Mouse (Mus musculus) E14TG2a.4 (cell line): Measurements from ENCODE around the gene Mia.

Experiments
- H3K27me3 ChIP-seq: 2 replicates; pipeline ENCODE4 v1.6.1; 2014; ENCODE audit warnings: low read length, control low read depth; ENCODE audit not compliant: insufficient read depth
- H3K36me3 ChIP-seq: 2 replicates; pipeline ENCODE4 v1.6.1; 2014; ENCODE audit warnings: low read length, control low read depth; ENCODE audit not compliant: insufficient read depth
- H3K4me1 ChIP-seq: replicated peaks from 2 replicates; pipeline ENCODE4 v1.6.1; 2014; ENCODE audit warnings: low read depth, low read length, control low read depth
- H3K4me3 ChIP-seq: replicated peaks from 2 replicates; pipeline ENCODE4 v1.5.1; 2014; ENCODE audit warnings: mild to moderate bottlenecking, low read length
- H3K9me3 ChIP-seq: 2 replicates; pipeline ENCODE4 v1.6.1; 2014; ENCODE audit warnings: low read length, control low read depth
- CTCF ChIP-seq: conservative IDR thresholded peaks from 2 replicates; pipeline ENCODE4 v1.5.1; 2014; ENCODE audit warnings: low read length
- NANOG ChIP-seq: IDR thresholded peaks from 2 replicates; pipeline ENCODE4 v1.6.1; 2014; ENCODE audit warnings: borderline replicate concordance, low read length, mixed read lengths
- POU5F1 ChIP-seq: IDR thresholded peaks from 2 replicates; pipeline ENCODE4 v1.6.1; 2014; ENCODE audit warnings: low read length, borderline replicate concordance

Mia gene

DNA sequence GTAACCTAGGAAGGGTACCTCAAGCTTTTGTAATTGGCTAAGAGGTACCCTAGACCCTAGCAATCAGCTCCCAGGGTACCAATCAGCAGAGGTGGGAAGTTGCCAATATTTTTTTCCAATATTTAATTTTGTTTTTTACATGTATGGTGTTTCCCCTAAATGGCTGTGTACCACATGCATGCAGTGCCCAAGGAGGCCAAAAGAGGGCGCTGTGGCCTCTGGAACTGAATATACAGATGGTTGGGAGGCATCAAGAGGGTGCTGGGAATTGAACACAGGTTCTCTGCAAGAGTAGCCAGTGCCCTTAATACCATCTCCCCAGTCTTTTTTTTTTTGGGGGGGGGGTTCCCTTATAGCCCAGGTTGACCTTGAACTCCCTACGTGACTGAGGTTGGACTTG lies 49.6 kb downstream of the Mia start:
- Histone ChIP-seq H3K27me3 (no peaks in the 10 kb centered on the region), H3K4me3 (peak overlapping the region; percentile 61), H3K9me3 (peaks cover 6% of the 10 kb centered on the region), H3K4me1 (peaks cover 28% of the 10 kb centered on the region), H3K36me3 (no peaks in the 10 kb centered on the region)
- TF ChIP-seq POU5F1 (no peak), CTCF (peak; percentile 81), NANOG (no peak)

DNA sequence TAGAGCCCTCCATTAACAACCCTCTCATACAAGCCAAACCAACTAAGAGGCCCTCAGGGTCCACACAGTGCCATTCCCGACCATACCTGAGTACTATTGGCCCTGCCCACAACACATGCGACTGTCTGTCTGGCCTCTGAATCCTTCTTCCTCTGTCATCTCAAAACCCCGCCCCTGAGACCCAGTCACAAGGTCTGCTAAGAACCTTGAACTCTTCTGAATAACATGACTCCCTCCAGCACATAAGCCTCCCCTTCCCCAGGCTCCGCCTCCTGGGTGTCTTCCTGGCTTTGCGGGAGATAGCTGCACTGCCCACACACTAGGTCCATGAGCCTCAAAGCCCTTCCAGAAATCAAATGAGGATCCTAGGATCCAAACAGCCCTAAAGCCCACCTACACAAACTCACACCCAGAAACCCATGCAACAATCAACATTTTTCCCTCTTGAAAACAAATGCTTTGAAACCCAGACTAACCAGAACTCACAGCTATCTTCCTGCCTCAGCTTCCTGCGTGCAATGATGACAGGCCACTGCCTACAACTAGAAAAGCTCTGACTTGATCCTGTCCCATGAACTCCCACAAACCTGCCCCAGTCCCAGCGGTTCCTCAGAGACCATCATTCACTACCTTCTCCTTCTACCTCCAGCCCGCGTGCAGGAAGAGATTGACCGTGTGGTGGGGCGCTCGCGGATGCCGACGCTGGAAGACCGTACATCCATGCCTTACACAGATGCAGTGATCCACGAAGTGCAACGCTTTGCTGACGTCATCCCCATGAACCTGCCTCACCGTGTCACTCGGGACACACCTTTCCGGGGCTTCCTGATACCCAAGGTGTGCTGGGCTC lies 50.2 kb downstream of the Mia start:
- no peak for TF ChIP-seq POU5F1
- TF ChIP-seq CTCF, result no peak
- no peak for TF ChIP-seq NANOG

DNA sequence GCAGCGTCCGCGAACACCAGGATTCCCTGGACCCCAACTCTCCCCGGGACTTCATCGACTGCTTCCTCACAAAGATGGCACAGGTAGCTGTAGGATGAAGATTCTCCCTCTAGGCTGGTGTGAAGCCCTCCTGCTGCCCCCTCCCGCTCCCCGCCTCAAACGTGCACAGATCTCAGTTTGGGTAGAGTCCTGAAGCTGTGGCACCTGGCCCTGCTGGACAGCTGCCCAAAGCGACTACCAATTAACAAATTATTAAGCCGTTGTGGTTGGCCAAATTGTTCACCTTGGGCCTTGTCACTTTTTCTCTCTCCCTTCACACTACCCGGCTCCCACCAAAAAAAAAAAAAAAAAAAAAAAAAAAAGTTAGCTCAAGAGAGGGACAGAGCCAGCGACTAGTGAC lies 51.1 kb downstream of the Mia start:
- Histone ChIP-seq H3K36me3 (no peaks in the 10 kb centered on the region), H3K4me1 (peaks cover 25% of the 10 kb centered on the region), H3K4me3 (no peak overlapping the region), H3K27me3 (no peaks in the 10 kb centered on the region), H3K9me3 (peaks cover 6% of the 10 kb centered on the region)
- no peak for TF ChIP-seq POU5F1
- no peak for TF ChIP-seq NANOG
- no peak for TF ChIP-seq CTCF

More for the DNA sequence above, 50.2 kb downstream of the Mia start:
- Histone ChIP-seq H3K27me3 (no peaks in the 10 kb centered on the region), H3K36me3 (no peaks in the 10 kb centered on the region), H3K4me1 (peaks cover 25% of the 10 kb centered on the region), H3K9me3 (peaks cover 6% of the 10 kb centered on the region), H3K4me3 (peak overlapping the region; percentile 61)
